Mouse (Mus musculus): ENCODE data around the gene Eef1b2. TPM values are rescaled to one million over a fixed set of nuclear protein-coding genes. Genes with fewer than 3 reads are reported as not detected.
"Not testable (repeated sequence)": the region's sequence is repeated elsewhere in the genome, so short reads cannot be mapped to it uniquely, and the experiment has no call there.

The Eef1b2 gene
- 533 and 571 TPM in 2 replicates for polyA plus RNA-seq (2015; fragmentation: Nextera tagmentation; extraction: Ambion mirVana)

DNA sequence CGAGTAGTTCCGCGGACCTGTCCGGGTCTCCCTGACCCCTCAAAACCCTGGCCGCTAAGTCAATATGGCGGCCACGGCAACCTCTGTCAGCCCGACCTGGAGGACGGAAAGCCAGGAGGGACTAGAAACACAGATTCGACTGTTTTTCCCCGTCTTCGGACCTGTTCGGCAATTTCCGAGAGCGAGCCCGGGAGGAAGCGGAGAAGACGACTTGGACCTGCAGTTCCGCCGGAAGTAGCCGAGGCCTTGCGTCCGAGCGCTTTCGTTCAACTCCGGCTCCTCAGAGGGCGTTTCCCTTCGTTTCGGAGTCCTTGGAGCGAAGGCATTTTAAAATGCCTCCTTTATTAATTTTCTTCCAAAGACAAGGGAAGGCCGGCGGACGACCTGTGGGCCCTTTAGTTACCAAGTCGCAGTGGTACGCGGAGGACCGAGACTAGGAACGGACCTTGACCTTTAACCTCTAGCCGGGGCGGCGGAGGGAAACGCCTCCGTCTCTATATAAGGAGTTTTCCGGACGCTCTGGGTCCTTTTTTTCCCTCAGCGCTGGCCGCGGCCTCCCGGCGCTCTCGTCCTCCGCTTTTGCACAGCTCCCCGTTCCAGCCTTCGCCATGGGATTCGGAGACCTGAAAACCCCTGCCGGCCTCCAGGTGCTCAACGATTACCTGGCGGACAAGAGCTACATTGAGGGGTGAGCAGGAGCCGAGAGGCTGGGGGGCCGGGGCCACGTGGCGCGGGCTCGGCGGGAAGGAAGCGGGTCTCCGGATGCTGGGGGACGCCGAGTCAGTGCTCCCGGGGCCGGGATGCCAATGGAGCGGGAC is at the start of gene Eef1b2, which contains the start of gene Ndufs1:
Gene Eef1b2 (plus strand): TSS at position 222 of the 818 bp plus-strand sequence.
Gene Ndufs1 (minus strand): TSS at position 230 of the 818 bp plus-strand sequence.
- Histone ChIP-seq H3K27ac (ENCODE audit: low read length) (peak within 1 kb of the TSS; percentile 95), H3K36me3 (ENCODE audit: insufficient read depth, low read length) (peaks cover 21% of the 10 kb centered on the region), H3K4me3 (ENCODE audit: low read length) (peak within 1 kb of the TSS; percentile 88), H3K4me1 (ENCODE audit: insufficient read depth, low read length) (peaks cover 23% of the 10 kb centered on the region), H3K4me2 (replicated peaks; ENCODE audit: low read depth, low read length) (peak within 1 kb of the TSS; percentile 87), H3K9ac (replicated peaks; ENCODE audit: low read length) (peak within 1 kb of the TSS; percentile 98), H3K27me3 (ENCODE audit: insufficient read depth, low read length) (no peaks in the 10 kb centered on the region), H3K9me3 (ENCODE audit: low read length) (no peaks in the 10 kb centered on the region)
- under 1% methylated on average over 72 of the region's 72 CpGs for WGBS
- ATAC-seq (ENCODE audit: low FRiP score, low TSS enrichment), result peak; percentile 91

GRCm38 (mm10) chr1:63129273-63129672 is 47.4 kb upstream of the Eef1b2 start:
- H3K36me3 ChIP-seq (ENCODE audit: insufficient read depth, low read length), result 0 out of 2 replicates have a peak, but pooled peaks cover 7% of the 10 kb centered on the region
- H3K4me2 ChIP-seq (replicated peaks; ENCODE audit: low read depth, low read length), result peak overlapping the region; percentile 55
- H3K4me3 ChIP-seq (ENCODE audit: low read length), result no peak overlapping the region; the same call in 1 of the 2 replicates
- no peaks in the 10 kb centered on the region for H3K27me3 ChIP-seq (ENCODE audit: insufficient read depth, low read length)
- H3K27ac ChIP-seq (ENCODE audit: low read length), result peak overlapping the region; percentile 36
- no peak overlapping the region for H3K9ac ChIP-seq (replicated peaks; ENCODE audit: low read length)
- 0 out of 2 replicates have a peak, but pooled peaks cover 2% of the 10 kb centered on the region for H3K9me3 ChIP-seq (ENCODE audit: low read length)
- ATAC-seq (ENCODE audit: low FRiP score, low TSS enrichment), result peak; percentile 44; the same call in 1 of the 2 replicates
- WGBS, result 36% methylated on average over 3 of the region's 3 CpGs
- peaks cover 9% of the 10 kb centered on the region for H3K4me1 ChIP-seq (ENCODE audit: insufficient read depth, low read length)

- H3K4me2 ChIP-seq (replicated peaks; ENCODE audit: low read depth, low read length), result peak overlapping the region; percentile 55
- WGBS, result 16% methylated on average over 18 of the region's 18 CpGs
- H3K4me1 ChIP-seq (ENCODE audit: insufficient read depth, low read length), result peaks cover 9% of the 10 kb centered on the region
- H3K36me3 ChIP-seq (ENCODE audit: insufficient read depth, low read length), result 0 out of 2 replicates have a peak, but pooled peaks cover 7% of the 10 kb centered on the region
- peak overlapping the region; percentile 53; the same call in 1 of the 2 replicates for H3K9ac ChIP-seq (replicated peaks; ENCODE audit: low read length)
- H3K9me3 ChIP-seq (ENCODE audit: low read length), result 0 out of 2 replicates have a peak, but pooled peaks cover 2% of the 10 kb centered on the region
- H3K27me3 ChIP-seq (ENCODE audit: insufficient read depth, low read length), result no peaks in the 10 kb centered on the region
- ATAC-seq (ENCODE audit: low FRiP score, low TSS enrichment), result peak; percentile 82
- peak overlapping the region; percentile 37 for H3K4me3 ChIP-seq (ENCODE audit: low read length)
- H3K27ac ChIP-seq (ENCODE audit: low read length), result peak overlapping the region; percentile 72
Observed at GRCm38 (mm10) chr1:63129857-63130690, 46.6 kb upstream of the Eef1b2 start.

GRCm38 (mm10) chr1:63130883-63131282 is 45.7 kb upstream of the Eef1b2 start:
- Histone ChIP-seq H3K4me3 (ENCODE audit: low read length) (no peak overlapping the region), H3K36me3 (ENCODE audit: insufficient read depth, low read length) (0 out of 2 replicates have a peak, but pooled peaks cover 3% of the 10 kb centered on the region), H3K9ac (replicated peaks; ENCODE audit: low read length) (no peak overlapping the region), H3K4me1 (ENCODE audit: insufficient read depth, low read length) (peaks cover 9% of the 10 kb centered on the region), H3K4me2 (replicated peaks; ENCODE audit: low read depth, low read length) (no peak overlapping the region), H3K9me3 (ENCODE audit: low read length) (0 out of 2 replicates have a peak, but pooled peaks cover 2% of the 10 kb centered on the region), H3K27me3 (ENCODE audit: insufficient read depth, low read length) (no peaks in the 10 kb centered on the region), H3K27ac (ENCODE audit: low read length) (no peak overlapping the region)
- WGBS, result 81% methylated on average over 2 of the region's 2 CpGs
- no peak for ATAC-seq (ENCODE audit: low FRiP score, low TSS enrichment)

GRCm38 (mm10) chr1:63131766-63132165 is 44.9 kb upstream of the Eef1b2 start:
- Histone ChIP-seq H3K4me2 (replicated peaks; ENCODE audit: low read depth, low read length) (no peak overlapping the region), H3K9me3 (ENCODE audit: low read length) (0 out of 2 replicates have a peak, but pooled peaks cover 2% of the 10 kb centered on the region), H3K9ac (replicated peaks; ENCODE audit: low read length) (no peak overlapping the region), H3K27me3 (ENCODE audit: insufficient read depth, low read length) (no peaks in the 10 kb centered on the region), H3K4me3 (ENCODE audit: low read length) (no peak overlapping the region), H3K27ac (ENCODE audit: low read length) (no peak overlapping the region), H3K4me1 (ENCODE audit: insufficient read depth, low read length) (peaks cover 9% of the 10 kb centered on the region), H3K36me3 (ENCODE audit: insufficient read depth, low read length) (0 out of 2 replicates have a peak, but pooled peaks cover 3% of the 10 kb centered on the region)
- WGBS, result 90% methylated on average over 11 of the region's 11 CpGs
- ATAC-seq (ENCODE audit: low FRiP score, low TSS enrichment), result no peak

DNA sequence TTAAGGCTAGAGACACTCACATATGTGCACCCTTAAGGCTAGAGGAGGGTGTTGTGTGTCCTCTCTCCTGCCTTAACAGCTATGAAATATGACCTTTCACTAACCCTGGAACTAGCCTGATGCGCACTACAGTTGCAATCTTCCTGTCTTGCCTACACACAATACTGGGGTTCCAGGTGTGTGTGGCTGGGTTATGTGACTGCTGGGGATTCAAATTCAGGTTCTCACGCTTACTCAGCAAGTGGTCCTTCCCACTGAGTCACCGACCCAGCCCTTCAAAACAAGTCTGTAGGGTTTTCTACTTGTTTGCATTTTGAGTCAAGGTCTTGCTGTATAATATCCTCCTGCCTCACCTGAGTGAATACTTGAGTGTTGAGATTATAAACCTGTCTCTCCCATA is 42.1 kb upstream of the Eef1b2 start:
- H3K27me3 ChIP-seq (ENCODE audit: insufficient read depth, low read length), result no peaks in the 10 kb centered on the region
- peaks cover 5% of the 10 kb centered on the region for H3K4me1 ChIP-seq (ENCODE audit: insufficient read depth, low read length)
- ATAC-seq (ENCODE audit: low FRiP score, low TSS enrichment), result no peak
- H3K4me3 ChIP-seq (ENCODE audit: low read length), result no peak overlapping the region
- H3K9ac ChIP-seq (replicated peaks; ENCODE audit: low read length), result no peak overlapping the region
- 87% methylated on average over 3 of the region's 3 CpGs for WGBS
- H3K27ac ChIP-seq (ENCODE audit: low read length), result no peak overlapping the region
- H3K9me3 ChIP-seq (ENCODE audit: low read length), result no peaks in the 10 kb centered on the region
- peaks cover 6% of the 10 kb centered on the region; the same call in 1 of the 2 replicates for H3K36me3 ChIP-seq (ENCODE audit: insufficient read depth, low read length)
- no peak overlapping the region for H3K4me2 ChIP-seq (replicated peaks; ENCODE audit: low read depth, low read length)

DNA sequence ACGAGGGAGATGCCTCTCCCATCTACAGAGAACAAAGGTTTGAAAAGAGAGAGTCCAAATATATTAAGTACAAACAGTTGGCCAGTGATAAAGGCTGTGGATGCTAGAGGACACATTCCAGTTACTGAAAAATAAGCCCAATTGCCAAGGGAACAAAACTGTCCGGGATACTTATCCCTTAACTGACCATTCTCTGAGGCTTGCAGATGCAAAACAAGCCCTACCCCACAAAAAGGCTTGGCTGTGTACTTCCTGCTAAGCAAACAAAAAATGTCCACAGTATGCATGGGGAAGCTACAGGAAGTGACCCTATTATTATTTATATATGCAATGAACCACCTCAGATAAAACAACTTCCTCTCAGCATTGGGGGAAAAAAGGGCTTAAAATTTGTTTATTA is 38.7 kb upstream of the Eef1b2 start:
- H3K4me2 ChIP-seq (replicated peaks; ENCODE audit: low read depth, low read length), result no peak overlapping the region
- H3K9ac ChIP-seq (replicated peaks; ENCODE audit: low read length), result no peak overlapping the region
- H3K9me3 ChIP-seq (ENCODE audit: low read length), result 0 out of 2 replicates have a peak, but pooled peaks cover 6% of the 10 kb centered on the region
- H3K4me1 ChIP-seq (ENCODE audit: insufficient read depth, low read length), result no peaks in the 10 kb centered on the region
- WGBS, result 87% methylated on average over 2 of the region's 2 CpGs
- H3K4me3 ChIP-seq (ENCODE audit: low read length), result no peak overlapping the region
- no peaks in the 10 kb centered on the region for H3K27me3 ChIP-seq (ENCODE audit: insufficient read depth, low read length)
- ATAC-seq (ENCODE audit: low FRiP score, low TSS enrichment), result no peak
- H3K36me3 ChIP-seq (ENCODE audit: insufficient read depth, low read length), result peaks cover 23% of the 10 kb centered on the region; the same call in 1 of the 2 replicates
- no peak overlapping the region for H3K27ac ChIP-seq (ENCODE audit: low read length)

GRCm38 (mm10) chr1:63138586-63138985 is 38.0 kb upstream of the Eef1b2 start:
- not testable (repeated sequence) for H3K27ac ChIP-seq (ENCODE audit: low read length); ATAC-seq (ENCODE audit: low FRiP score, low TSS enrichment)
- 77% methylated on average over 1 of the region's 1 CpGs for WGBS

GRCm38 (mm10) chr1:63140231-63140630 is 36.4 kb upstream of the Eef1b2 start:
- 93% methylated on average over 13 of the region's 13 CpGs for WGBS
- Histone ChIP-seq H3K4me2 (replicated peaks; ENCODE audit: low read depth, low read length) (no peak overlapping the region), H3K27ac (ENCODE audit: low read length) (no peak overlapping the region), H3K9ac (replicated peaks; ENCODE audit: low read length) (no peak overlapping the region), H3K9me3 (ENCODE audit: low read length) (0 out of 2 replicates have a peak, but pooled peaks cover 6% of the 10 kb centered on the region), H3K36me3 (ENCODE audit: insufficient read depth, low read length) (peaks cover 44% of the 10 kb centered on the region), H3K4me3 (ENCODE audit: low read length) (no peak overlapping the region), H3K27me3 (ENCODE audit: insufficient read depth, low read length) (no peaks in the 10 kb centered on the region), H3K4me1 (ENCODE audit: insufficient read depth, low read length) (no peaks in the 10 kb centered on the region)
- ATAC-seq (ENCODE audit: low FRiP score, low TSS enrichment), result no peak

More at GRCm38 (mm10) chr1:63138586-63138985, 38.0 kb upstream of the Eef1b2 start:
- H3K4me2 ChIP-seq (replicated peaks; ENCODE audit: low read depth, low read length); H3K4me3 ChIP-seq (ENCODE audit: low read length); H3K9ac ChIP-seq (replicated peaks; ENCODE audit: low read length); H3K9me3 ChIP-seq (ENCODE audit: low read length); H3K4me1 ChIP-seq (ENCODE audit: insufficient read depth, low read length); H3K27me3 ChIP-seq (ENCODE audit: insufficient read depth, low read length): not testable (repeated sequence)
- H3K36me3 ChIP-seq (ENCODE audit: insufficient read depth, low read length), result peaks cover 28% of the 10 kb centered on the region

Measured in kidney, embryonic 16.5 days (tissue).